Mouse (Mus musculus): Measurements from ENCODE around the gene Fsip1. TPM values are rescaled to one million over a fixed set of nuclear protein-coding genes. Genes with fewer than 3 reads are reported as not detected.

Gene Fsip1
- not detected for polyA plus RNA-seq (2014; fragmentation: Illumina TruSeq; extraction: RNeasy Lipid Tissue Mini Kit (QIAGEN cat#74804); ENCODE audit: low read depth, low replicate concordance)

GRCm38 (mm10) chr2:118256621-118257053, at the start of gene Fsip1:
Gene Fsip1 (minus strand): TSS chr2:118256966.

GRCm38 (mm10) chr2:118111488-118112131, 145.2 kb downstream of the Fsip1 start, which contains the start of gene Thbs1:
Gene Thbs1 (plus strand): TSS chr2:118111876.

Other genes with a start within 250 kb of the Fsip1 start
- gene Thbs1, start 145.1 kb downstream of the Fsip1 start, polyA plus RNA-seq (2014; fragmentation: Illumina TruSeq; extraction: RNeasy Lipid Tissue Mini Kit (QIAGEN cat#74804); ENCODE audit: low read depth, low replicate concordance): 7.5 TPM
- gene Gpr176, start 116.5 kb upstream of the Fsip1 start, polyA plus RNA-seq (2014; fragmentation: Illumina TruSeq; extraction: RNeasy Lipid Tissue Mini Kit (QIAGEN cat#74804); ENCODE audit: low read depth, low replicate concordance): 0.18 TPM
- 5.0 TPM for gene Eif2ak4, start 131.7 kb upstream of the Fsip1 start, polyA plus RNA-seq (2014; fragmentation: Illumina TruSeq; extraction: RNeasy Lipid Tissue Mini Kit (QIAGEN cat#74804); ENCODE audit: low read depth, low replicate concordance)
- gene Srp14, start 222.7 kb upstream of the Fsip1 start, polyA plus RNA-seq (2014; fragmentation: Illumina TruSeq; extraction: RNeasy Lipid Tissue Mini Kit (QIAGEN cat#74804); ENCODE audit: low read depth, low replicate concordance): 153 TPM